Mouse (Mus musculus) common myeloid progenitor, adult 5-6 weeks (primary cell): ENCODE data around the gene Gm49601. TPM values are rescaled to one million over a fixed set of nuclear protein-coding genes. Genes with fewer than 3 reads are reported as not detected.

Experiments used
- ATAC-seq: replicated peaks from 2 replicates; pipeline ENCODE4 v1.8.0; 2016; ENCODE audit warnings: low read depth, mild to moderate bottlenecking, moderate TSS enrichment, inconsistent platforms; ENCODE audit not compliant: poor library complexity, severe bottlenecking
- total RNA-seq: library from RNA; stranded (forward); fragments of 200-1000, 187-1606 nt; gene quantifications from 2 replicates; pipeline ENCODE4 v1.2.3, GENCODE M21; 2017

Gm49601 gene
- 1.8 TPM in 1 of 2 replicates, not detected in the other for total RNA-seq

GRCm38 (mm10) chr16:18626376-18626878 lies at the start of gene Gm49601:
Gene Gm49601 (minus strand): TSS chr16:18626427.
- ATAC-seq = peak; percentile 67

DNA sequence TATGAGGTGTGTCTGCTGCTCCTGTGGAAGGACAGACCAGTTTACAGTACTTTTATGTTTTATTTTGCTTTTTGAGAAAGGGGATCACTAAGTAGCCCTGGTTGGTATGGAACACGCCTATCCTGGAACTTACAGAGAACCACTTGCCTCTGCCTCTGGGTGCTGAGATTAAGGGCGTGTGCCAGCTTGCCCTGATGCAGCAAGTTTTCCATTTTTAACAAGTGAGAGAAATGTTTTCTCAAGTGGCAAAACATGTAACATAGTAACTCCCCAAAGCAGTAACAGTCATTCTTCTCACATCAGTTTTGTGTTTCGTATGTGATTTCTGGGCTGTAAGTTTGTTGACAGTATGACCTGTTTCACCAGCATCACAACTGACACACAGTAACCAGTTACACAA lies 46.8 kb upstream of the Gm49601 start:
- no peak for ATAC-seq

DNA sequence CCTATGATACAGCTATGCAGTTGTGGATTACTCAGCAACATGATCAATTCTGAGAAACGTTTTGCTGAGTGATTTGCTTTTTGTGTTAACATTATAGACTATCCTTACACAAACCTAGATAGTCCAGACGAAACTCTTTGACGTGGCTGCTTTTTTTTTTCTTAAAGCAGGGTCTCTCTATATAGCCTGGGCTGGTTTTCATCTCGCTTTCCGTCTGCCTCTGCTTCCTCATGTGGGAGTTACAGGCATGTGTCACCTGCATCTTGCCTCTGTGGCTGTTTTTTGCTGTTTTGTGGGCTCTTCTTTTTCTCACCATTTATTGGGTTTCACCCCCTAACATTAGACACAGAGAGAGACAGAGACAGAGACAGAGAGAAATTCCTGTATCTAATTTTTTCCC lies 45.8 kb upstream of the Gm49601 start:
- no peak for ATAC-seq

- no peak for ATAC-seq
Observed at GRCm38 (mm10) chr16:18669914-18670313, 43.7 kb upstream of the Gm49601 start.

- no peak for ATAC-seq
Observed at GRCm38 (mm10) chr16:18658597-18658996, 32.4 kb upstream of the Gm49601 start.

GRCm38 (mm10) chr16:18655372-18656098 lies 29.3 kb upstream of the Gm49601 start:
- ATAC-seq = no peak

- no peak for ATAC-seq
Observed at GRCm38 (mm10) chr16:18653290-18654160, 27.3 kb upstream of the Gm49601 start.

DNA sequence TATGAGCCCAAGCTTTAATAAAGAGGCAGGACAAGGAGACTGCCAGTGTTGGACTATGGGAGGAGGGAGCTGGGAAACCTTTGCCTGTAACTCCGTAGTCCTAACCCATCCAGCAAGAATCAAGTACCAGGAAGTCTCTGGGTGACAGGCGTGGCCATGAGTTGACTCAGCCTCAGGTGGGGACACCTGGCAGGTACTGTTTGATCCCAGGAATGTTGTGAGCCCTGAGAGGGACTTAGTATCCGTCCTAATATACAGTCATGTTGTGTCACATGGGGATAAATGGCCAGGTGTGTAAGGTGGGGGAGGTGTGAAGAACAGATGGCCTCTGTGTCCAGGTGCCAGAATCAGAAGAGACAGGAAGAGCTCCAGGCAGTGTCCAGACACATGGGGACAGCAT lies 22.9 kb upstream of the Gm49601 start:
- ATAC-seq = no peak

GRCm38 (mm10) chr16:18645329-18645728 lies 19.1 kb upstream of the Gm49601 start:
- no peak for ATAC-seq

DNA sequence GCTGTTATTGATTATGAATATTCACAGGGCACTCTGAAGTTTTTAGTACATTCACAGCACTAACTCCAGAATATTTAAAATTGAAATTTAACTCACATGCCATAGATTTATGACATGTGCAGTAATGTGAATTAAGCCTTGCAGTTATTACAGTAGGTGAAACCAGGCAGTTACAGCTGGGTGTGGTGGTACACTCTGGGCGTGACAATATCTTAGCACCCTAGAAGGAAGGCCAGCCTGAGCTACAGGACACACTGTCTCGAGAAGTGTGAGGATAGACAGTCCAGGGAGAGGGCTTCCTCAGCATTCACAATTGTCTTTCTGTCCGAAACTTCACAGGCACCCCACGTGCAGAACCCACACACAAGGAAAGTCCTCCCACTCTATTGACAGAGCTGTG lies 18.3 kb upstream of the Gm49601 start:
- ATAC-seq = no peak

GRCm38 (mm10) chr16:18643406-18643998 lies 17.3 kb upstream of the Gm49601 start:
- no peak for ATAC-seq

GRCm38 (mm10) chr16:18642897-18643296 lies 16.7 kb upstream of the Gm49601 start:
- no peak for ATAC-seq

DNA sequence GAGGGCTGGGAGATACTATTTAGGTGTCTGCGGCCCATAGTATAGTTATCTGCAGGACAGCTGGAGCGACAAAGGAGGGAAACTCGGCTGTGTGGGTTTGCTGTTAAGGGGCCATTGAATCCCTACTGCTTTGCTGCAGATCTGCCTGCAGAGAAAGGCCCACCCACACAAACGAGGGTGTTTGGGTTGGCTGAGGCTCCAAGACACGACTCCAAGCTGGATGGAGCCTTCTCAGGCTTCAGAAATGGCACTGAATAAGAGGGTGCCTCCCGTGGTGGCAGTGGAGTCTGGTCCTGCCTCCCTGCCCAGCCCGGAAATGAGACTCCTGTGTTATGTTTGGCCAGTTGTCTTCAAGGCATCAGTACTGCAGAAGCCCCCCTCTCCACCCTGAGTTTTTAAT lies 16.1 kb upstream of the Gm49601 start:
- no peak for ATAC-seq

DNA sequence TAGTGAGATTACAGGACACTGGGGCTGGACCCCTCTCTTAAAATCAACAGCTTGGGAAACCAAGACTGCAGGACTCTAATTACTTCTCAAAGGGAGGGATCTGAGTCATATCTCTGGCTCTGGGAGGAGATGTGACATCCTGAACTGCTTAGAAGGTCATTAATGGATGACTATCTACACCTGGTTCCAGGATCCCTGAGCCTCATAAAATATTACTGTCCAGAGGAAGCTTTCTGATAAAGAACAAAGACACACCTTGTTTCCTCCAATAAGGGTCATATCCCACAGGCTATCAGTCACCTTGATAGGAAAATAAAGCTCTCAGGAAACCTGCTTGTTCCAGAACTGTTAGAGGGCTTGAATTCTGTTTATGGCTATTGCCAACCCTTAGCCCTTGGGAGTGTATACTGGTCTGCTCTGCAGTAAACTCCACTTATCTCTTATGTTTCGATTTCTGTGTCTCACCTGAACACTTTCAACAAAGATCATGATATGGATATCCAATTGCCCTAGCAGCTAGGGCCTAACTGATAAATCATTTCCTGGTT lies 13.2 kb upstream of the Gm49601 start:
- no peak for ATAC-seq

- ATAC-seq = no peak
Observed at GRCm38 (mm10) chr16:18638396-18638795, 12.2 kb upstream of the Gm49601 start.

DNA sequence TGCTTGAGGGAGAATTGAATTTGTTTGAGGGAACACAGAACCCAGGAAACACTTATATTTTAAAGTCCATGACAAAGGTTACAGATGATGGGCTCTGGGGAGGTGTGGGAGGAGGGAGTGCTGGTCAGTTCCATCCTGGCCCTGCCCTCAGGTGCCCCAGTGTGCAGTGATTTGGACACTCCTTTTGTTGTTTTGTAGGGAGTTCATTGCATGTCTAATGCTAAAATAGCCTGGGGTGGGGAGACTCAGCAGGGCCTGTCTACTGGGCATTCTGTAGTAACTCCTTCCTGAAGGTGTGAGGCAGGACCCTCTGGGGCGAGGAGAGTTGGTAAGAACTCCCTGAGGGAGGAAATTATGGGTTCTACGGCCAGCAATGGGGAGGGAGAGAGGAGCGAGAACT lies 10.6 kb upstream of the Gm49601 start:
- no peak for ATAC-seq

- ATAC-seq = no peak
Observed at GRCm38 (mm10) chr16:18636401-18636800, 10.2 kb upstream of the Gm49601 start.

DNA sequence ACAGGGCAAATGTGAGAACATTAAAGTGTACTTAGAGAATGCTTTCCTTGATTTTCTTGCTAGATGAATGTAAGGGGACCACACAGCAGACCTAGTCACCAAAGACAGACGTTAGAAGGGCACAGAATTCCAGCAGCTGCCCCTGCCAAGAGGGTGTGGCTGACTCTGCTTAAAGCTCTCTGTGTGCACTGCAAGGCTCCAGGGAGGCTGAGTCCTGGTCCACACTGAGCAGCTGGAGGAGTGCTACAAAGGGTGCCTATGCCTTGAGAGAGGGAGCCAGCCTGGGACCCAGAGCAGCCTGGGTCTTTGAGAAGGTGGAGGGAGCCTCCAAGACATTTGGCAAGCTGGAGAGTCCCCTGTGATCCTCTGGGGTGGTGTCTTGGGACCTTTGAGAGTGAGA lies 7.1 kb upstream of the Gm49601 start:
- no peak for ATAC-seq

- ATAC-seq = no peak
Observed at GRCm38 (mm10) chr16:18632816-18633215, 6.6 kb upstream of the Gm49601 start.

- peak; percentile 62 for ATAC-seq
Observed at GRCm38 (mm10) chr16:18632059-18632458, 5.8 kb upstream of the Gm49601 start.
